Mouse (Mus musculus) bone marrow, adult 2 months (tissue): ENCODE results near the gene Abcb5.

Experiments
- CTCF ChIP-seq: fragments of 200-500 bp; IDR thresholded peaks from 2 replicates; pipeline ENCODE4 v1.5.1; 2011; ENCODE audit warnings: low read length, control low read depth; ENCODE audit not compliant: control insufficient read depth, insufficient read depth
- POLR2A ChIP-seq: fragments of 200-500 bp; IDR thresholded peaks from 2 replicates; pipeline ENCODE4 v1.6.1; 2011; ENCODE audit warnings: low read depth, mild to moderate bottlenecking, control low read depth, low read length, borderline replicate concordance; ENCODE audit not compliant: control insufficient read depth

DNA sequence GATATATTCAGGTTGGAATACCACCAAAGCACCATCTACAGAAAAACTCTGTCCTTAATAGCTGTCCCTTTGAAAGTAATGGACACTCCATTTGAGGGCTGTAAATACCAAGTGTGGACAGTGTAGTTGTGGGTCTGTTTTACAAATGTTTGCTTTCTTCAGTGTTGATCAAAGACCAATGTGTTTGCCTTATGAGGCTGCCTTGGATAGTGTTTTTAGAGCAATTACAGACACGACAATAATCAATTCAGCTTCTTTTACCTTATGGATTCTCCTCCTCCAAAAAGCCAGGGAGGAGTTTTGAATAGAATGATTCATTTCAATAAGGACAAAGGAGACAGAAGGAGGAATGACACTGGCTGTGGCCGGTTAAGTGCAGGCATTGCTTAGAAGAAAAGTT, 128.0 kb downstream of the Abcb5 start:
- TF ChIP-seq CTCF: no peak
- TF ChIP-seq POLR2A: no peak
